Mouse (Mus musculus): ENCODE measurements around the gene Hnrnpul2. TPM values are rescaled to one million over a fixed set of nuclear protein-coding genes. Genes with fewer than 3 reads are reported as not detected.

Hnrnpul2 gene
- 100 to 1,000 TPM; 123 to 127 TPM for total RNA-seq (2021)
- long read RNA-seq, experiment 1, full-length matches to known transcripts, result 4 of 6 reads
- long read RNA-seq, experiment 1, partial matches to known transcripts, result 1 of 6 reads
- long read RNA-seq, experiment 1, other reads (novel, unspliced or antisense), result 1 of 6 reads
- long read RNA-seq, experiment 2, full-length matches to known transcripts, result 1 of 22 reads
- long read RNA-seq, experiment 2, partial matches to known transcripts, result 21 of 22 reads
- long read RNA-seq, experiment 2, other reads (novel, unspliced or antisense), result 0 of 22 reads

DNA sequence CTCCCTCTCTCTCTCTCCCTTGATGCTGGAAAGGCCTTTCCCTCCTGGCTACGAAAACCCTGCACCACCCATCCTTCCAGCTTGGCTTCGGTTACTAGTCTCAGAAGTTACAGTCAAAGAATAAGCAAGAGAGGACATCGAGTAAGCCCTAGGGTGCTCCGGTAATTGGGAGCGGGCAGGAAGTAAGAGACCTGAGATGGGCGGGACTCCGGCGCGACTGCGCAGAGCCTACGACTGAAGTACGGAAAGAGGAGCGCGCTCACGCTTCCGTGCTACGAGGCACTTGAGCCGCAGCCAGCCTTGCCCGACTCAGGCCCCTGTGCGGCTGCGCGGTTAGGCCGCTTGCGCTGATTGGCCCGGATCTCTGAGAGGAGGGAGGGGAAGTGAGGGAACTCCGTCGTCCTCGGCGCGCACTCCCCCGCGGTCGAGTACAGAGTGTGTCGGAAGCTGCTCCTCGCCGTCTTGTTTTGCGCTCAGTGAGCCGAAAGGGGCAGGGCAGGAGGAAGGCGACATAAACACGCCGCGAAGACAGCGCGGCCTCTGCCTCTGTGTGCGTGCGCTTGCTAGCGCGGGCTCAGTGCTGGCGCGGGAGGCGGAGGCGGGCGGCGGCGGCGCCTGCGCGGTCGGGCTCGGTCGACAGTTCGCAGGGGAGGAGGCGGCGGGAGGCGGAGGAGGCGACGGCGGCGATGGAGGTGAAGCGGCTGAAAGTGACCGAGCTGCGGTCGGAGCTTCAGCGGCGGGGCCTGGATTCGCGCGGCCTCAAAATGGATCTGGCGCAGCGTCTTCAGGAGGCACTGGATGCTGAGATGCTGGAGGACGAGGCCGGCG, at the start of gene Hnrnpul2:
Hnrnpul2 (plus strand) TSS at position 415 of the 828 bp plus-strand sequence.
- DNase-seq (ENCODE audit: low spot score in 2 of 2), result peak; percentile 98

DNA sequence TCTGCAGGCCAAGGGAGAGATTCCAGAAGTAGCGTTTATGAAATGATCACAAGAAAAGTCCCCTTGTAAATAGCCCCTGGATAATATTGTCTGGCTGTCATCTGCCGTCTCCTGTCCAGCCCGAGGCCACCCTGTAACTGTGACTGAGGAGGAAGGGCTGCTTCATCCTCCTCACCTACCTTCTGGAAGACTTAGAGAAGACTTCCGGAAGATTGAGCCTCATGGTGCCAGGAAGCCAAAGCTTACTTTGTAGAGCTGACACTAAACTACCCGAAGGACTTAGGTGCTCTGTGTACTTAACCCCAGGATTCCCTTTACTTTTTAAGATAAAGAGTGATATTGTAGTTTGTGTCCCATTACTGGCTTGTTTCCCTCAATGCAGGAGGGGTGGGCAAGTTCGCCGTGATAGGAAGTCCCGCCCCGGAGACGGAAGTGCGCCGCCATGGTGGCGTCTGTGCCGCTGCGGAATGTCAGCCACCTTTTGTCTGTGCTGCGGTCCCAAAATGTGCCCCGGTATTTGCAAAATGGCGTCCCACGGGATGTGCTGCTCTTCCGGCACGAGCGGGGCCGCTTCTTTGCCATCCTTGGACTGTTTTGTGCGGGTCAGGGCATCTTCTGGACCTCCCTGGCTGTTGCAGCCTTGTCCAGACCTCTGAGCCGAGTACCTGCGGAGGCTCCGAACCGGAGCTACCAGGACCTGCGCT, 49.1 kb upstream of the Hnrnpul2 start, which contains the start of gene Tmem223:
Tmem223 (plus strand) TSS at position 430 of the 704 bp plus-strand sequence.
- peak; percentile 80 to 84 for DNase-seq (ENCODE audit: low spot score in 2 of 2)

DNA sequence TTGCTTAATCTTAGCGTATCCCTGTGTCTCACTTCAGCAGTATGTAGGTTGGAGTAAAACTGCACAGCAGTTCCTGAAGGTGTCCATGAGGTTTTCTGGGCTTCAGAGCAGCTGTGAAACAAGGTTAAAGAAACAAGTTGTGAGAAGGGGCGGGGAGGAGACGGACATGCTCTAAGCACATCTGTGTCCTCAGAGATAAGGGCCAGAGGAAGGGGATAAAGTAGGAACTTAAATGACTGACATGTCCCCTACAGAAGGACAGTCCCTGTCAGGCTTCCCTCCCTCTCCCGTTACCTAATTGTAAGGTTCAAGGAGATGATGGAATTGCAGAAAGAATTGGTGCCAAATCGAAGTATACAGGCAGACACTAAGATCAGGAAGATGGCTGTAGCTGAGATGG, 46.8 kb upstream of the Hnrnpul2 start:
- DNase-seq (ENCODE audit: low spot score in 2 of 2), result no peak

DNA sequence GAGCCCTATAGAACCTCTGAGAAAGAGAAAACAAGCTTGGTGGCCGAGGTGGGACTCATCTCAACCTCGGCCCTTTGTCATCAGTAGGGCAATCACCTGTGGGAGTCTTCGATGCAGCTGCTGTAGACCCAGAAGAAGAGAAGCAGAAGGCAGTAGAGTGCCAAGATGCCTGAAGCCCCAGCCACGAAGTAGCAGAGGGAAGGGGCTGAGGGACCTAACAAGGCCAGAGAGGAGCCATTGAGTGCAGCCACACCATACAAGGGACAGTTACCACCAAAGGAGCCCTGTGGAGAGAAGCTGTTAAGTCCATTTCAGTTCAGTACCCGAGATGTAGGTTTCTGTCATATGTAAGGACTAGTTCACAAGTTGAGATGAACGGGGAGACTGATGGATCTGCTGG, 46.4 kb upstream of the Hnrnpul2 start:
- DNase-seq (ENCODE audit: low spot score in 2 of 2), result no peak

DNA sequence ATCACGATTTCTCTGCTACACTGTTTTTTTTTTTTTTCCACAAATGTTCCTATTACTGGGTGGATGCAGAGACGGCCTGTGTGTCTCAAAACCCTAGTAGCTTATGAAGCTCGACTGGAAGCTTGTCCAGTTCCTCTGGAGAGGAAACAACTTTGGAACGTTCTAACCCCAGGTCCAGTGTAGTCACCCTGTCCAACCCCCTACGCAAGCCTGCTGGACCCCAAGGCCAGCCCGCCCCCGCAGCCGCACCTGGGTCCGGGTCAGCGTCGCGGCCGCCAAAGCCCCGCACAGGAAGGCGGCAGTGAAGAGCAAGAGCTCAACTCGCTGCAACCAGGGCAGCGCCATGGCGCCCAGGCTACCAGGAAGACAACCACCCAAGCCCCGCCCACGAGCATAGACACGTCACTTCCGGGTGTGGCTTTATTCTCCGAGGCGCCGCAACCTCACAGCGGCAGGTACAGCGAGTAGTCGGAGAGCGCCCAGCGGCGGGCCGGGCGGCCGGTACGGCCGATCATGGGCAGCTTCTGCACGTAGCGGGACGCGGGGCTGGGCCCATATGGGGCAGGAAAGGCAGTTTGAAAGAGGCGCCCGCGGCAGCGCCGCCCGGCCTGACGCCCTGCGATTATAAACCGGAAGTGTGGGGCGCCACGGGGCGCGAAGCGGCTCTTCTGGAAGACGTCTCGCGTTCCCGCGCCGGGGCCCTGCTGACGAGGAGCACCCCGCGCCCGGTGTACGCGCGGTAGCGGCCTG, 45.5 kb upstream of the Hnrnpul2 start, which contains the start of gene Tmem179b:
Tmem179b (minus strand) TSS at position 382 of the 750 bp plus-strand sequence.
- peak; percentile 96 to 97 for DNase-seq (ENCODE audit: low spot score in 2 of 2)

DNA sequence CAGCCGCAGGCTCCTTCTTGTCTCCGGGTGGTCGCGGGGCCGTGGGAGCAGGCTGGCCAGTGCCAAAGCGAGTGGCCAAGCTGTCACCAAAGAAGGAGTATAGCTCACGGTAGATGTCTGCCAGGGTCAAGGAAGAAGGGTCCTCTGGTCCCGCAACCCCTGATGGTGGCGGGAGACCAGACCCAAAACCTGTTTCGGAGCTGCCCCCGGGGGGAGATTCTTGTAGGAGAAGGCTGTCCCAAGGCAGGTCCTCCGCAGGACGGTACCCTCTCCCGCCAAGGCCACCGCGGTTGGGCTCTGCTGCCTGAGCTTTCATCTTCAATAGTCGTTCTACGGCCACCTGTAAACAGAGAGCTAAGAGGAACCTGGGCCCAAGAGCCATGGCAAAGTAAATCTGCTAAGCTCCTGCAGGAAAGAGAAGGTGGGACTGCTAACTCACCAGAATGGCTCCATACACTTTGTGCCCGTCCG, 44.8 kb upstream of the Hnrnpul2 start:
- no peak for DNase-seq (ENCODE audit: low spot score in 2 of 2)

DNA sequence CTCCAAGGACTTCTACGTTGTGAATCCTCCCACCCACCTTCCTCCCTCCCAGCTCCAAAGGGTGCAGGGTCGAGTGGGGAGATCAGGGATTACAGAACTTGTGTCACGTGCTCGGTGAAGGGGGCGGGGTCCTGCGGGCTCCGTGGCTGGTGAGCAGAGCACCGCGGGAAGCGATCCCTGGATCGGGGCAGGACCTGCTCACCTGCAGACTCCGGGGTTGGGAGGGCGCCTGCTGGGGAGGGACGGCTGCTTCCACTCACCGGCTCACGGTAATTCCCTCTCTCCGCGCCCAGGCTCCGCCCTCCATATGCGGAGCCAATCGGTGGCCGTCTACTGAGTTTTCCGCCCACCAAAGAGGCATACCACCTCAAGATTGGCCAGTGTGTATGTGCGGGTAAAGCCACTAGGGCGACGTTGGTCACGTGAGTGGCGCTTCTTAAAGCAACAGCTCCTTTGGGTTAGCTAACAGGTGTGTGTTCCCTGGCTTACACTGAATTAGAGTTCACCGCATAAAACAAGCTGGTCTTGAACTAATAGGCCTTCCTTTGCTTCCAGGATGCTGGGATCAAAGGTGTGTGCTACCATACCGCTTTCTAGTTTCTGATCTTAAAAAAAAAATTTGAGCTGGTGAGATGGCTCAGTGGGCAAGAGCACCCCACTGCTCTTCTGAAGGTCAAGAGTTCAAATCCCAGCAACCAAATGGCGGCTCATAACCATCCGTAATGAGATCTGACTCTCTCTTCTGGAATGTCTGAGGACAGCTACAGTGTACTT, 33.6 kb upstream of the Hnrnpul2 start, which contains the start of gene Taf6l:
Taf6l (minus strand) TSS at position 410 of the 774 bp plus-strand sequence.
- peak; percentile 88 to 92 for DNase-seq (ENCODE audit: low spot score in 2 of 2)

DNA sequence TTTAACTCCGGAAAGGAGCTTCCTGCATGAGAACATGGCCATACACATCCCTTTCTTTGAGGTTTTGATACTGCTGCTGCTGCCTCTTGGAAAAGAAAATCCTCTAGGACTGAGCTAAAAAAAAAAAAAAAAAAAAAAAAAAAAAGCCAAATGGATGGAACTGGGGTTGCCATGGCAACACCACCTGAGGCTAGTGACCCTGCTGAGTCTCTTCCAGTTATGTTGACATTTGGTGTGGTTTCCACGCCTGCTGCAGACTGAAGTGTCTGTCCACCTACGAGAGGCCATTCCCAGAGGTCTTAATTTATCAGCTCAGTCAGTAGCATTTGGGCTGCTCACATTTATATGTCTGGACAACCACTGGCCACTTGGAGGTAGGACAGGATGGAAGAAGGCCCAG, 31.3 kb upstream of the Hnrnpul2 start:
- DNase-seq (ENCODE audit: low spot score in 2 of 2), result no peak

DNA sequence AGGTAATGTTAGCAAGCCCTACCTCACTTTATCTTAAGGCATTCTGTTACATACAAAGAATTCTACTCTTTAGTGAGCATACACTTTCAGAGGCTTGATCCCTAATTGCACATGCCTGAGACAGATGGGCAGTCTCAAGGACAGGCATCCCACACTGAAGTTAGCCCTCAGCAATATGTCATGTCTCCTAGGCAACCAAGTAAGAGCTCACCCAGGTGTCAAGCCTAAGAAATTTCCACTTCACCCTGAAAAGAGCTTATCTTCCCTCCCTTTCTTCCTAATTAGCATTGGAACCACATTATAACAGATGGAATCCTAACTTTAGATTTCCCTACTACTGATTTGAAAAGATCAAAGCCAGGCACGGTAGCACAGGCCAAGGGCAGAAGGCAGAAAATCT, 30.6 kb upstream of the Hnrnpul2 start:
- DNase-seq (ENCODE audit: low spot score in 2 of 2), result no peak

DNA sequence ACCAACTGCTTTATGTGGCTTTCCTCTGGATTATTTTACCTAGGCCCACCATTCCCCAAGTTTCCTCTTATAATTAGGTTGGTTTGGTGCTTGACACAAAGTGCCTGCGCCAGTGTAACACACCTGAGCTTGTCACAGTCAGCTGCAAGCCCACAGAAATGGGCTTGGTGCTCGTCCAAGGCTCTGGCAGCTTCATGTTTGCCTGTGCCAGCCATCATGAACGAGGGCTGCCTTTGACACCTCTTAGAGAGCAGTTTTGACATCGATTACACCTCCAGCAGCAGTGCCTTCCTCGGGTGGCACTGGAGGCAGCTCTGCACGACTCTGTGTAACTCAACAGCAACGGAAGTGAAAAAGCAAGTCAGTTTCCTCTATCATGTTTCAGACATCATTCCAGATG, 29.6 kb upstream of the Hnrnpul2 start:
- DNase-seq (ENCODE audit: low spot score in 2 of 2), result peak in 1 of 2 experiments; percentile 33

DNA sequence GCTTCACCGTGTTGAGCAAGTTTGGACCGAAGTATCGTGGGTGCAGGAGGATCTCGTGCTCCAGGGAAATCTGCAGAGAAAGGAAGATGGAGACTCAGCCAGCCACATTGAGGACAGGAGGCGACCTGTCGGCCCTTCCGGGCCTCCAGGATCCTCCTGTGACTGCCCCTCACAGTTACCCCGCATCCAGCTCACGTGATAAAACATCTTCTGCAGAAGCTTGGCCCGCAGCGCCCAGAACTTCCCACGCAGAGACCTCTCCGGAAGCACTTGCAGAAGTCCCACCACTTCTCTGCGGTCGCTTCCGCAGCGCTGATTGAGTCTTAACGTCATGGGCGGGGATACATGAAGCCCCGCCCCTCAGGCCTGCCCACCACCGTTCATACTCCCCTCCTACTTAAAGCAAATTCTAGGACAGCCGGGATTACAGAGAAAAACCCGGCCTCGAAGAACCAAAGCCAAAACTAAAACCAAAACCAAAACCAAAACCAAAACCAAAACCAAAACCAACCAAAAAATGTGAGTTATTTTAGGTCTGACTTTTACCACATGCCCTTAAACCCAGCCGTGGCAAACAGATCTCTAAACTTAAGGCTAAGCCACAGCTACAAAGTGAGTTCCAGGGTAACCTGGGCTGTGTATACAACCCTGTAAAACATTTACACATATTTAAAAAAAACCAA, 21.4 kb upstream of the Hnrnpul2 start, which contains the start of gene Polr2g:
Polr2g (minus strand) TSS at position 314 of the 683 bp plus-strand sequence.
- peak; percentile 84 to 89 for DNase-seq (ENCODE audit: low spot score in 2 of 2)

DNA sequence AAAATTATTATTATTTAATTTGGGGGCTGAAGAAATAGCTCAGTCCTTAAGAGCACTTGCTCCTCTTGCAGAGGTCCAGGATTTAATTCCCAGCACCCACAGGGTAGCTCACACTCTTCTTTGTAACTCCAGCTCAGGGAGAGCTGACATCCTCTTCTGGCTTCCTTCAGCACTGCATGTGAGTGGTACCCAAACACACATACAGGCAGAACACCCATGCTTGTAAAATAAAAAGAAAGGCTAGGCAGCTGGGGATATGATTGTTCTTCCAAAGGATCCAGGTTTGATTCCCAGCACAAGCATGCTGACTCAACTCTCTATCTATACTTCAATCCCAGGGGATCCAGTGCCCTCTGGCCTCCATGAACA, 20.9 kb upstream of the Hnrnpul2 start:
- DNase-seq (ENCODE audit: low spot score in 2 of 2), result no peak

DNA sequence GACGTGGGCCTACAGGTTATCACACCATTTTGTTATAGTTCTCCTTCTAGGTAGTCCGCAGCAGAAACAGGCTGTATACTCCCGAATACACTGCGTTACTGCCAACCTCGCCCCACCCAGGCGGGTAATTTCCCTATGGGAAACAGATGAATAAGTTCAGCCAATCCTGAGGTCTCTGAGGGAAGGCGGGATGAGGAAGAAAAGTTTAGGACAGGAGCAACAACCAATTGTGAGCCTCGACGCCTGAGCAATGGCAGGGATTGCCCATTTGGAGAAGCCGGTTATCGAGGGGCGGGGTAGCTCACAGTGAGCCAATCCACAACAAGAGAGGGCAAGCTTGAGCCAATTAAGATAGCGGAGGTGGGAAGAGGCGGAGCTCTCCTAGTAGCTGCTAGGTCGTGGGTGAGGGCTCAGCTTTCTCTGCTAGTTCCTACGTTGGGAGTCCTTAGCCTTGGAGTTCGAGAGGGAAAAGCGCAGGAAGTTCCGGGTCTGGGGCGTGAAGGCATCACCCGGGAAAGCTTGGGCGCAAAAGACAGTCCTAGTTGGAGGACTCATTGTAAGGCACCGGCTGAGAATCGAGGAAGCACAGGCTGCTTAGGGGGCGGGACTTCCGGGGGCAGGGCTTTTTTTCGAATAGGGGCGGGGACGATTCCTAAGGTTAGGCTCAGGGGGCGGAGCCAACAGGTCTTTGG, 17.5 kb upstream of the Hnrnpul2 start, which contains the start of gene Zbtb3:
Zbtb3 (plus strand) TSS at position 426 of the 692 bp plus-strand sequence.
- DNase-seq (ENCODE audit: low spot score in 2 of 2), result peak; percentile 89 to 95

DNA sequence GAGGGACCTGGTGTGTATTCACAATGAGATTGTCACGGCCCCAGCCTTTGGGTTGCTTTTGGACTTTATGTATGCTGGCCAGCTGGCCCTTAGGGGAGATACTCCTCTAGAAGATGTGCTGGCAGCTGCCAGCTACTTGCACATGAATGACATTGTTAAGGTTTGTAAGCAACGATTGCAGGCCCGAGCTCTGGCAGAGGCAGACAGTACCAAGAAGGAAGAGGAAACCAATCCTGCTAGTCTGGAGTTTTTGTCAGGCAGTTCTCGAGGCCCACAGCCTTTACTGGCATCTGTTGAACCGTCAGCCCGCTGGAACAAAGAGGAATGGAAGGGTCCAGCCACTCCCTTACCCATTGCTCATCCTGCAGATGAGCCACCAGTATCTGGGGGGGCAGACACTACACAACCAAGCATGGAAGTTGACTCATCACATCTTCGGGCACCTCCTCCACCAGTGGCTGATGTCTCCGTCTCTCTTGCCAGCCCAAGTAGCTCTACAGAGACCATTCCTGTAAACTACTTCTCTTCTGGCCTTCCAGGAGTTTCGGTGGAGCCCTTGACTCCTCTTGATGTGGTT, 16.5 kb upstream of the Hnrnpul2 start:
- no peak for DNase-seq (ENCODE audit: low spot score in 2 of 2)

DNA sequence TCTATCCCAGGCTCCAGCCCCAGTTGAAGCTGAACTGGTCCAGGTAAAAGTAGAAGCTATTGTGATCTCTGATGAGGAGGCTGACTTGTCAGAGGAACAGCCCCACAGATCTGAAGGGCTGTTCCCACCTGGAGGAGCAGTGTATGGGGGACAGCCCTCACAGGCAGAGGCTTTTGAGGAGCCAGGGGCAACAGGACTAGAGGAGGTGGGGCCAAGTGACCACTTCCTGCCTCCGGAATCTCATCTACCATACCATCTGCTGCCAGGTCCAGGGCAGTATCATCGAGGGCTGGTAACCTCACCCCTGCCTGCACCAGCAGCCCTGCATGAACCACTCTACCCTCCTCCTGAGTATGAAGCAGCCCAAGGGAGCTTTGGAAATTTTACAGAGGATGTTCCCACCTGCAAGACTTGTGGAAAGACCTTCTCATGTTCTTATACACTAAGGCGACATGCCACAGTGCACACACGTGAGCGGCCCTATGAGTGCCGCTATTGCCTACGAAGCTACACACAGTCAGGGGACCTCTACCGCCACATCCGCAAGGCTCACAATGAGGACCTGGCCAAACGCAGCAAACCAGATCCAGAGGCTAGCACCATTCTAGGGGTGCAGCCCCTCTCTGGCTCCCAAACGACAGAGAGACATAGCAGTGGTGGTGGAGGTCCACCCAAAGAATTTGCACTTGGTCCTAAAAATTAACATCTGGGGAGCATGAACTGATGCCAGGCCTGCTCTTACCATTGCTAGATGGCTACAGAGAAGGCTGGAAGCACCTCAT, 15.7 kb upstream of the Hnrnpul2 start:
- DNase-seq (ENCODE audit: low spot score in 2 of 2), result no peak

DNA sequence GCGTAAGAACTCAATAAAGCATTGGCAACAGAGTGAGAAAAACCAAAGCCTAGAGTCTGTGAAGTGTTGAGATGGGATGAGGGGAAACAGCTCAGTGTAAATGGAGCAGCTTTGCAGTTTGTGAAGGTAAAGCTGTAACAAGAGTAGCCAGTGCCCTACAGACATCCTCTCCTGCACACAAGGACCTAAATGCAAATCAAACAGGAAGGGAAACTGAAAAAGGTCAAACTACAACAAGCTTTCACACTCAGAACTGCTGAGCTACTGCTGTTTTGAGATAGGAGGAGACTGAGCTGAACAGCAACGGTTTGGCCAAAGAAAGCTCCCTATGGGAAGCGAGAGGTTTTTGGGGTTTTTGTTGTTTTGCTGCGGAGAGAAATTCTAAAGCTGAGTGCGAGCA, 13.0 kb upstream of the Hnrnpul2 start:
- no peak for DNase-seq (ENCODE audit: low spot score in 2 of 2)

DNA sequence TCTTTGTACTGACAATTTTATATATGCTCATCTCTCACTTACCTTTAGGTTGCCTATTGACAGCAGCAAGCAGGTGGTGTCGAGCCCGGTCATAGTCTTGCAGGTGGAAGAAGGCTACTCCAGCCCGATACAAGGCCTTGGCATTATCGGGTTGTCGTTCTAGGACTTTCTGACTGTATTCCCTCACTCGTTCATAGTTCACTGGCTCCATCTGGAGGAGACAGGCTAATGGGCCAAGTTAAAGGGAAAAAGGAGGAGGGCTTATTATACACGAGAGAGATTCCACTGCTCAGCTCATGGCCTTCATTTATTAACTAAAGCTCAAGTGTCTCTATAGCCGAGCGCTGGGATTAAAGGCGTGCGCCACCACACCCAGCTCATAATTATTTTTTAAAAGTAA, 4.0 kb upstream of the Hnrnpul2 start:
- no peak for DNase-seq (ENCODE audit: low spot score in 2 of 2)

Measured in left cerebral cortex, adult 18-20 months (tissue).